Mouse (Mus musculus) intestine, embryonic 16.5 days (tissue): Measurements from ENCODE around the gene 1700028J19Rik. TPM values are rescaled to one million over a fixed set of nuclear protein-coding genes. Genes with fewer than 3 reads are reported as not detected.
A peak's percentile ranks its signal among the peaks of the same experiment; 100 is the strongest.
"Not testable (repeated sequence)": the region's sequence is repeated elsewhere in the genome, so short reads cannot be mapped to it uniquely, and the experiment has no call there.

Experiments used
- ATAC-seq: fragments of 200-750 bp; cut with Nextera tagmentation; 2 replicates; pipeline ENCODE4 v1.8.0; 2017; ENCODE audit warnings: moderate TSS enrichment, moderate library complexity
- H3K27ac ChIP-seq: fragments of 300-500 bp; sonication (generic); 2 replicates; pipeline ENCODE4 v1.5.1; 2014; ENCODE audit warnings: mild to moderate bottlenecking, low read length
- H3K27me3 ChIP-seq: fragments of 300-500 bp; sonication (generic); replicated peaks from 2 replicates; pipeline ENCODE4 v1.6.1; 2014; ENCODE audit warnings: low read length, control low read depth, mixed read lengths; ENCODE audit not compliant: control insufficient read depth, insufficient read depth
- H3K36me3 ChIP-seq: fragments of 300-500 bp; sonication (generic); 2 replicates; pipeline ENCODE4 v1.6.1; 2014; ENCODE audit warnings: low read length, control low read depth; ENCODE audit not compliant: control insufficient read depth, insufficient read depth
- H3K4me1 ChIP-seq: fragments of 300-500 bp; sonication (generic); 2 replicates; pipeline ENCODE4 v1.6.1; 2014; ENCODE audit warnings: low read length, control low read depth, mixed read lengths; ENCODE audit not compliant: control insufficient read depth, insufficient read depth
- H3K4me2 ChIP-seq: fragments of 300-500 bp; sonication (generic); 2 replicates; pipeline ENCODE4 v1.6.1; 2014; ENCODE audit warnings: low read depth, low read length, control low read depth
- H3K4me3 ChIP-seq: fragments of 300-500 bp; sonication (generic); 2 replicates; pipeline ENCODE4 v1.5.1; 2014; ENCODE audit warnings: mild to moderate bottlenecking, low read length
- H3K9ac ChIP-seq: fragments of 300-500 bp; sonication (generic); 2 replicates; pipeline ENCODE4 v1.6.1; 2014; ENCODE audit warnings: low read depth, low read length
- H3K9me3 ChIP-seq: fragments of 300-500 bp; sonication (generic); 2 replicates; pipeline ENCODE4 v1.6.1; 2016; ENCODE audit warnings: low read length, control low read depth; ENCODE audit not compliant: control insufficient read depth
- WGBS: fragments of 180-500 bp; shearing (Covaris S2); extraction: QIAGEN DNeasy Blood & Tissue Kit; methylation state at CpG from one replicate; pipeline ENCODE4 v1.1.7; 2014; 5-methylcytosine and 5-hydroxymethylcytosine counted together
- polyA plus RNA-seq: library from polyadenylated mRNA; unstranded; fragments of >200 nt; fragmentation: Nextera tagmentation; extraction: Ambion mirVana; gene quantifications from 2 replicates; pipeline ENCODE4 v1.2.1, GENCODE M21; 2015

Gene 1700028J19Rik
- polyA plus RNA-seq, 1 experiment from 2014 or later = 1.6 TPM

DNA sequence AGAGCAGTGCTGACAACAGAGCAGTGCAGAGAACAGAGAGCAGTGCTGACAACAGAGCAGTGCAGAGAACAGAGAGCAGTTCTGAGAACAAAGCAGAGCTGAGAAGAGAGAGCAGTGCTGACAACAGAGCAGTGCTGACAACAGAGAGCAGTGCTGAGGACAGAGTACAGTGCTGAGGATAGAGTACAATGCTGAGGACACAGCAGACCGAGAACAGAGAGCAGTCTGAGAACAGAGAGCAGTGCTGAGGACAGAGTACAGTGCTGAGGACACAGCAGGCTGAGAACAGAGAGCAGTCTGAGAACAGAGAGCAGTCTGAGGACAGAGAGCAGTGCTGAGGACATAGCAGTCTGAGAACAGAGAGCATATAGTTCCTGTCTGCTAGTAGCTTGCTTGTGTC is 5.8 kb downstream of the 1700028J19Rik start:
- Histone ChIP-seq H3K4me1 (peaks cover 6% of the 10 kb centered on the region), H3K9me3 (no peaks in the 10 kb centered on the region), H3K27me3 (no peaks in the 10 kb centered on the region), H3K4me2 (no peak overlapping the region), H3K9ac (no peak overlapping the region), H3K36me3 (no peaks in the 10 kb centered on the region), H3K27ac (no peak overlapping the region), H3K4me3 (no peak overlapping the region)
- WGBS = 67% methylated on average over 1 of the region's 1 CpGs
- ATAC-seq = no peak

GRCm38 (mm10) chr7:44239913-44240312 is 6.6 kb downstream of the 1700028J19Rik start:
- 61% methylated on average over 2 of the region's 2 CpGs for WGBS
- Histone ChIP-seq H3K9me3 (no peaks in the 10 kb centered on the region), H3K4me2 (no peak overlapping the region), H3K36me3 (no peaks in the 10 kb centered on the region), H3K27me3 (no peaks in the 10 kb centered on the region), H3K4me1 (no peaks in the 10 kb centered on the region), H3K27ac (no peak overlapping the region), H3K4me3 (no peak overlapping the region), H3K9ac (no peak overlapping the region)
- no peak for ATAC-seq

DNA sequence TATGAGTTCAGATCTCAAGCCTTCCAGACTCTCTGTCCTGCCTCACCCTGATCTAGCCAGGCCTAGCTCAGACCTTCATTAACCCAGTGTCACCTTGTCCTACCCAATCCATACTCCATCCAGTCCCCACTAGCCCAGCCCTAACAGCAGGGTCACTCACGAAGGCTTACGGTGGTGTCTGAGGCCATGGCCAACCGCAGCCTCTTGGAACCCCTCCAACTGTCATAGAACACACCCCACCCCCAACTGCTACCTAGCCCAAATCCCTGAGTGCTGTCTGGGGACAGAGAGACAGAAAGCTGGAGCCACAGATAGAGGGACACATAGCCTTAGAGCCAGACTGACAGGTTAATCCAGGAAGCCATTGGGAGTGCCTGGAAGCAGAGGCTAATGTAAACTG is 10.6 kb downstream of the 1700028J19Rik start, which contains the start of gene Gm36864:
TSS of gene Gm36864 (plus strand) at position 269 of the 400 bp plus-strand sequence.
- no peak within 1 kb of the TSS for H3K4me3 ChIP-seq
- no peak within 1 kb of the TSS for H3K4me2 ChIP-seq
- H3K36me3 ChIP-seq = no peaks in the 10 kb centered on the region
- no peaks in the 10 kb centered on the region for H3K4me1 ChIP-seq
- no peak within 1 kb of the TSS for H3K27ac ChIP-seq
- H3K9me3 ChIP-seq = no peaks in the 10 kb centered on the region
- H3K27me3 ChIP-seq = no peaks in the 10 kb centered on the region
- no peak within 1 kb of the TSS for H3K9ac ChIP-seq
- no peak for ATAC-seq
- 71% methylated on average over 3 of the region's 3 CpGs for WGBS

GRCm38 (mm10) chr7:44225076-44225475 is 21.4 kb downstream of the 1700028J19Rik start, which contains the start of gene Klk1:
Gene Klk1, plus strand, starts transcription at chr7:44225360.
- Histone ChIP-seq H3K36me3 (no peaks in the 10 kb centered on the region), H3K27ac (no peak within 1 kb of the TSS), H3K4me3 (no peak within 1 kb of the TSS), H3K27me3 (no peaks in the 10 kb centered on the region), H3K9ac (no peak within 1 kb of the TSS), H3K4me1 (0 out of 2 replicates have a peak, but pooled peaks cover 4% of the 10 kb centered on the region), H3K4me2 (no peak within 1 kb of the TSS), H3K9me3 (no peaks in the 10 kb centered on the region)
- 33% methylated on average over 1 of the region's 1 CpGs for WGBS
- peak; percentile 66 for ATAC-seq

DNA sequence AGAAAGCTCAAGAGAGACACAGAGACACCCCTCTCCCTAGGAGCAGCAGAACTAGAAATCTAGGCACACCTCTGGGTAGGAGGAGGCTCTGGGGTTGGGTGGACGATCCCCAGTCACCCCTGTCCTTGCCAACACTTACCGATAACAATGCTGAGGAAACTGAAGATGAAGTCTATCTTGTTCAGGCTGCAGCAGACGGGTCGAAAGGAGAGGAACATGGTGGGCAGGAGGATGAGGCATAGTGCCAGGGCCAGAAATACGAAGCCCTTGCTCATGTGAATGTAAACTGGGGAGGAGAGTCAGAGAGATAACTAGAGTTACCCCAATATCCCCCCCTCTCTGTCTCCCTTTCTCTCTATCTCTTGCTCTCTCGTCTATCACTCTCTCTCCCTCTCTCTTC is 24.2 kb downstream of the 1700028J19Rik start:
- H3K36me3 ChIP-seq, H3K4me2 ChIP-seq, H3K27me3 ChIP-seq, H3K27ac ChIP-seq, H3K4me1 ChIP-seq, H3K4me3 ChIP-seq, ATAC-seq, H3K9me3 ChIP-seq, H3K9ac ChIP-seq: not testable (repeated sequence)
- 81% methylated on average over 6 of the region's 6 CpGs for WGBS

DNA sequence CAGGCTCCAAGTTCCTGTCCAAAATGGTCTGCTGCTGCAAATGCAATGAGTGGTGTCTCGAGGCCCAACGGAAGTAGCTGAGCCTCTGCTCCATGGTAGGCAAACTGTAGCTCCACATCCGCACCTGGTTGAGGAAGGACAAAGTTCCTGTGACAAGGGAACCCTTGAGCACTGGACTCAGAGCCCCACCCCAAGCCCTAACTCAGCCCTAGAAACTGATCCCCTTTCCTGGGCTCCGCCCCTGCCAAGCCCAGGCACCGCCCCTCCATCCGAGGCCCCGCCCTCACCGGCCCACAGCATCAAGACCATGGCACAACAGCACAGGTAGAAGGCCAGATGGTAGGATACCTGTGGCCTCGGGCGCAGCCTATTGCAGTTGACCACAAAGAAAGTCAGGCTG is 24.9 kb downstream of the 1700028J19Rik start:
- not testable (repeated sequence) for H3K27me3 ChIP-seq, H3K9me3 ChIP-seq, H3K4me3 ChIP-seq, H3K9ac ChIP-seq, H3K27ac ChIP-seq, H3K4me1 ChIP-seq, H3K4me2 ChIP-seq, H3K36me3 ChIP-seq
- peak; percentile 82 for ATAC-seq
- 59% methylated on average over 8 of the region's 10 CpGs for WGBS

- WGBS = 84% methylated on average over 1 of the region's 1 CpGs
These were observed 30.9 kb downstream of the 1700028J19Rik start, which contains the start of gene Klk1b5 for GRCm38 (mm10) chr7:44215645-44216044. Gene Klk1b5, plus strand, starts transcription at chr7:44215945.

GRCm38 (mm10) chr7:44208307-44208706 is 38.2 kb downstream of the 1700028J19Rik start:
- Histone ChIP-seq H3K36me3 (no peaks in the 10 kb centered on the region), H3K27me3 (no peaks in the 10 kb centered on the region), H3K4me2 (no peak overlapping the region), H3K4me1 (no peaks in the 10 kb centered on the region), H3K27ac (no peak overlapping the region), H3K9ac (no peak overlapping the region), H3K9me3 (no peaks in the 10 kb centered on the region), H3K4me3 (no peak overlapping the region)
- 80% methylated on average over 3 of the region's 3 CpGs for WGBS
- no peak for ATAC-seq

More at GRCm38 (mm10) chr7:44215645-44216044, 30.9 kb downstream of the 1700028J19Rik start, which contains the start of gene Klk1b5:
- H3K9me3 ChIP-seq = no peaks in the 10 kb centered on the region
- H3K36me3 ChIP-seq = no peaks in the 10 kb centered on the region
- no peaks in the 10 kb centered on the region for H3K4me1 ChIP-seq
- ATAC-seq = no peak
- no peak within 1 kb of the TSS for H3K27ac ChIP-seq
- H3K4me2 ChIP-seq = no peak within 1 kb of the TSS
- no peak within 1 kb of the TSS for H3K4me3 ChIP-seq
- no peak within 1 kb of the TSS for H3K9ac ChIP-seq
- H3K27me3 ChIP-seq = no peaks in the 10 kb centered on the region

- not testable (repeated sequence) for H3K9me3 ChIP-seq, ATAC-seq, H3K36me3 ChIP-seq, H3K27ac ChIP-seq, H3K27me3 ChIP-seq, H3K4me1 ChIP-seq, H3K9ac ChIP-seq, H3K4me2 ChIP-seq, H3K4me3 ChIP-seq
- WGBS = 50% methylated on average over 3 of the region's 3 CpGs
These were observed 39.4 kb downstream of the 1700028J19Rik start, which contains the start of gene Klk1b4 for GRCm38 (mm10) chr7:44207135-44207534. Gene Klk1b4, plus strand, starts transcription at chr7:44207435.

DNA sequence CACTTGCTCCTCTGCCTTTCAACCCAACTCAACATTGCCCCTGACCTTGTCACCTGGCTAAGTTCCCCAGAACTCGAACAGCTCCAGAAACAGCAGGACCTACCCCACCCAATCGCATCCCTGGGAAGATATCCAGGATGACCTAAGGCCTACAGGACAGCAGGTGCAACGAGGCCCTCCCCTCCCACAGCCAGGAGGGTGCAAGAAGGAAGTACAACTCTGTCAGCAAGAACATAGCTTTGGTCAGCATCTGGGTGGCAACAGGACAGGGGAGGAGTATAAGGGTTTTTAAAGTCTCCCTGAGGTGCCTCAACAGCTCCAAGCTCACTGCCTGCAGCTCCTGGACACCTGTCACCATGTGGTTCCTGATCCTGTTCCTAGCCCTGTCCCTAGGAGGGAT is 48.6 kb downstream of the 1700028J19Rik start, which contains the start of gene Klk1b3:
TSS of gene Klk1b3 (plus strand) at position 301 of the 400 bp plus-strand sequence.
- Histone ChIP-seq H3K4me2 (no peak within 1 kb of the TSS), H3K9ac (no peak within 1 kb of the TSS), H3K27me3 (no peaks in the 10 kb centered on the region), H3K4me3 (no peak within 1 kb of the TSS), H3K27ac (no peak within 1 kb of the TSS), H3K4me1 (no peaks in the 10 kb centered on the region), H3K36me3 (no peaks in the 10 kb centered on the region), H3K9me3 (no peaks in the 10 kb centered on the region)
- WGBS = 59% methylated on average over 3 of the region's 3 CpGs
- no peak for ATAC-seq
